Mouse (Mus musculus) kidney, postnatal 36 days (tissue): ENCODE measurements around the gene Rasal2.
A peak's percentile ranks its signal among the peaks of the same experiment; 100 is the strongest.

Experiments
- DNase-seq, 2 experiments: peaks; one replicate each; pipeline ENCODE4 v3.0.0; 2021 to 2022; ENCODE audit warnings: mixed read lengths in 2 of 2

The Rasal2 gene

DNA sequence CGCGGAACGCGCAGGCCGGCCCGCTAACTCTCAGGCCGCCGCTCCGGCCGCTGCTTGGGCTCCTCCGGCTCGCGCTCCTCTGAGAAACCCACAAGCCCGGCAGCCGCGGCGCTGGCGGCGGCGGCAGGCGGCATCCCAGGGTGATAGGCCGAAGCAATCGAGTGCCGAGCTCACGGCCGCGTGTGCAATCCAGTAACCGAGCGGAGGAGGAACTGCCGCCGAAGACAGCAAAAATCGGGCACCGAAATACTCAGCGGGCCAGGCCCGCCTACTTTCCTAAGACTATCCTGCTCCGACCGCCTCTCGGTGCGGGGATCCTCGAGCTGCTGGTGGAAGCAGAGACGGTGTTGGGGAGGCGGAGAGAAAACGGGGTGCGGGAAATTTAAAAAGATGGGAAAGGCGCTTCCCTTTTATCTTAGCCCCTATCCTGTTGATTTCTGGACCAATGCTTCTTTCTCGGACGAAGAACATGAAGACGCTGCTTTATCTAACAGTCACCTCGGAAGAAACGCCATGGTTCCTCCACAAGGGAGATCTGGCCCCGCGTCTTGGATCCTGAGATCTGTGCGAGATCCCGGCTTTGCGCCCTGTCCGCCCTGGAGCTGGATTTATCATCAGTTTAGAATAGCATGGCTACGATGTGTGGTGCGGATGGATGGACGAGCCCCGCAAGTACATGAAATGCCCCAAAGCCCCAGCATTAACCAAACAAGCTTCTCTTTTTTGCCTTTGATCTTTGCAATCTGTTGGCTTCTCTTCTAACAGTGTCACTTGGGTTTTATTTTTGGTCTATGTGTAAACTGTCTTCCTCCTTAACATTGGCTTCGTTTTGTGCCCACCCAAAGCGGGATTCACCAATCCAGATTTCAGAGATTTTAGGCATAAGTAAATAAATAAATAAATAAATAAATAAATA, at the start of gene Rasal2:
TSS of gene Rasal2 (minus strand) at position 142 of the 916 bp plus-strand sequence.
- DNase-seq, result peak; percentile 98 to 99

DNA sequence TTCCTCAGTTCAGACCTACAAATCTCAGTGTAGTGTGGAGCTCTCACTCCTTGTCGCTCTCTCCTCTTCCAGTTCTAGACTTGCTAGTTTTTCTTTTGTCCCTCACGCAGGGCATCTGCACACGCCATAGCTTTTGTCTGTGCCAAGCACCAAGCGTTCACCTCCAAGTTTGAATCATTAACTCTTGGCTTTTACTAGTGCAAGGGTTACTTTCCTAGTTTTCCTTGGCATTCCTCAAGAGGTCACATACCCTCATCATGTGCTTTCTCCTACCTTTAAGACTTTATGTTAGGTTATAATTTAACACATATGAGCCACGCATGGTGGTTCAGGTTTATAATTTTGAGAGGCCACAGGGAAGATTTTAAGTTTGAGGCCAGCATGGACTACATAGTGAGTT, 48.9 kb upstream of the Rasal2 start:
- peak; percentile 45 to 70 for DNase-seq

DNA sequence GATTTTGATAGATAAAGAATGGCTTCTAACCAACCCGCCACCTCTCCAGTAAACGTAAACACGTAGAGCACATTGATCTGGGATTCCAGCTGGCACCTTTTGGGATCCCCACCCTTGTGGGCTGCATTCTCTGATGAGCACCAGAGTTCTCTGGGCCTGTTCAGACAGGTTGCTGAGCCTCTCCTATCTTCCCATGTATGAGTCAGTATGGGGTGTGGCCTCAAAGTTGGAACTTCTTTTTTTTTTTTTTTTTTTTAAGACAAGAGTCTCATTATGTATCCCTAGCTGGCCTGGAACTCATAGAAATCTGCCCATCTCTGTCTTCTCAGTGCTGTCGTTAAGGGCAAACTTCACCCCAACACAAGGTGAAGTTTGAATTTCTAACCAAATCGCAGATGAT, 47.5 kb upstream of the Rasal2 start:
- no peak for DNase-seq

DNA sequence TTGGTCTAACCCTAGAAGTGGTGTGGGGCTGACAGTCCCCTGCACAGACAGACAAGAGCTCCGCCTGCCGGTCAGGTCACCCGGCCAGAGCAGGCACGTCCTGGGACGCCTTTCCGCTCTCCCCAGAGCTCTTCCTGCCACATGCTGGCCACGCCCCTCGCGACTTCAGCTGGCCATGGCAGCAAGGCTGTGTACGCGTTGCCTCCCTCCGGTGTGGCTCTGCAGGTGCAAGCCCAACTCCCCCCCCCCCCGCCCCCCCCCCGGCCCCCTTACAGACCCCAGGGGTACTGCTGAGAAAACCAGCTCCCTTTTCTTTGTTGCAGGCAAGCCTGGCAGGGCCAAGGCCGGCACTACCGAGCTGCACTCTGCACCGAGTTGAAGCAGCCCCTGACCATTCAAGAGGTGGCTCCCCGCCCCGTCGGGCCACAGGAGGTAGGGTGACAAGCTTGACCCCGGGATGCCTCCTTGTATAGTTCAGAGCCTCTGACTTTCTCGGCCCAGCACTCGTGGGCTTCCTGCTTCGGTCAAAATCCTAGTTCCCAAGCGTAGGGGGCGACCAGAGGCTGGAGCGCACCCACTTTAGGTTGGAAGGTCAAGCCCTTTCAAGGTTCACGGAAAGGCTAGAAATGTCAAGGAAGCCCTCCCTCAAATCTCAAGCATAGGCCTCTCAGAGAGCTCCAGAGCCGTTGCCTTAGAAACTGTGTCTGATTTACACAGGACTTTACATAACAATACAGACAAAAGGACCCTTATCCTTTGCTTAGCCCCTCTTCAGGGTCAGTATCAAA, 46.2 kb upstream of the Rasal2 start, which contains the start of gene Cryzl2:
TSS of gene Cryzl2 (plus strand) at position 157 of the 788 bp plus-strand sequence.
- peak; percentile 93 to 97 for DNase-seq

DNA sequence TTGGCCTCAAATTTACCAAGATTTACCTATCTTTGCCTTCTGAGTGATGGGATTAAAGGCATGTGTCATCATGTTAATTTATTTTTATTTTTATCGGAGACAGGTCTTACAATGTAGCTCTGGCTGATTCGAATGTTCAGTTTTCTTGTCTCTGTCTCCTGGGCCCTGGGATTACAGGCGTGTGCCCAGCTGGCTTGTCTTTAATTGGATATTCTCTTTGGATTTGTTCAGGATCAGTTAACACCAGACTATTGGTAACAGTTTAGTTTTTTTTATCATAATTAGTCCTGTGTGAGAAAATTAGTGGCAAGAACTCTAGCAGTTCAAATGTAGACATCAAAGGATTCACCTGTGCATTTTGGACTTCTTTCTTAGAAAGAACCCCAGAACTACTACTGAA, 45.4 kb upstream of the Rasal2 start:
- peak in 1 of 2 experiments; percentile 53 for DNase-seq

DNA sequence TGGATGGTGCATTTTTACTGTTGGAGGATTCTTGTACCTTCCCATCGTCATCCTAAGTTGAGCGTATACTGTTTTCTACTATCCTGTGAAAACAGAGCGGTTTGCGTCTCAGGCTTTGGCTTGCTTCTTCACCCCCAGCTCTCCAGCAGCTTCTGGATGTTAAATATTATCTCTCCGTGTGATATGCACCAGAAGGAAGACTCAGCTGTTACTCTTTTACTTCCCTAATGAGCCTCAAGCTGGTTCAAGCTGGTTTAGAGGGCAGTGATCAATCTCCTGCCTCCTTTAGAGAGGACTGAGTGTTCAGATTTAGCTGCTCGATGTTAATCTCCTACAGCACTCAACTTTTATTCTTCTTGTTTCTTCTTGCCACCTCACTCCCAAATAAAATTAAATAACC, 42.5 kb upstream of the Rasal2 start:
- peak; percentile 61 to 86 for DNase-seq

DNA sequence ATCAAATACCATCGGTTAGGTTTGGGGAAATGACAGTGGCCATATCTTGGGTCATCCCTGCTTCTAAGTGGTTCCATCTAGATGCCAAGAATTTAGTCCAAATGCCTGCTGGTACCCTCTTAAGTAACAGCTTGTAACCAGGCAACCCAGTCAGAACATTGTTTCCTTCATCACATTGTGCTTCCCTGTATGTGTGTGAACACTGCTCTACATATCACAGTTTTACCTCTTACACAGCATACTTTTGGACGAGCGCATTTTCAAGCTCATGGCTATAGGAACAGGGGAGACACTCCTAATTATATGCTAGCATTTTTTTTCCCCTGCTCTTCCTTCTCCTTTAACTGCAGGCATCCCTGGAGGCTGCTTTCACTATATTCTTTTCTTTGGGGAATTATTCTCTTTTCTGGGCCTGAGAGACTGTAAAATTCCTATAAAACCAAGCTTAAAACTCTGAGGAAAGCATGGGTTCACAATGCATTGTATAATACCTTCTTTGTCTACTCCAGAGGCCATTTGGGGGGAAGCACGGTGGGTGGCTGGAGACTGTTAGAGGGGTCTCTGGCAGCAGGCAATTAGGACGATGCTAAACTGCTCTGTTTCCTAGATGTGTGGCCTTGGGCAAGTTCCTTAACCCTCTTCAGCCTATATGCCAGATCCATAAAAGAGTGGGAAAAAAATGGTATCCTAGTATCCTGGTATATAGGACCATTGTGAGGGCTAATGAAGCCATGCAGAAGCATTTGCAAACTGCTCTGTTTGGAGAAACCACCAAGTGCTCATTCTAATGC, 40.6 kb upstream of the Rasal2 start:
- DNase-seq, result no peak

DNA sequence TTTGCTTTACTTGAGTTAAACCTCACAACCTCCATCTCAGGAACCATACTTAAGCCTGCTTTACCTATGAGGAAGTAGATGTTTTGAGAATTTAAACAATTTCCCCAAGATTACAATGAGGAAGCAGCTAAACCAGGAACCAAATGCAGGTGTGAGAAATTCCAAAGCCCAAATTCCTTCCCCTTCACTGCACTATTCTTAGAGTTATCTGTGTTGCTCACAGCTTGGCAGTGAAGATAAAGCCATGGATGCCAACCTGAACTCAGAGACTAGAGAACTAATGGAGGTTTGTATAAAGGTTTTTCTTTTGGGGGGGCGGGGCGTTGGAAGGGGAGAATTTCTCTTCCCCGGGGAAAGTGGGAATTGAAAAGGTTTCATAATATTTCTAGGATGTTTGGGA, 39.9 kb upstream of the Rasal2 start:
- DNase-seq, result no peak

DNA sequence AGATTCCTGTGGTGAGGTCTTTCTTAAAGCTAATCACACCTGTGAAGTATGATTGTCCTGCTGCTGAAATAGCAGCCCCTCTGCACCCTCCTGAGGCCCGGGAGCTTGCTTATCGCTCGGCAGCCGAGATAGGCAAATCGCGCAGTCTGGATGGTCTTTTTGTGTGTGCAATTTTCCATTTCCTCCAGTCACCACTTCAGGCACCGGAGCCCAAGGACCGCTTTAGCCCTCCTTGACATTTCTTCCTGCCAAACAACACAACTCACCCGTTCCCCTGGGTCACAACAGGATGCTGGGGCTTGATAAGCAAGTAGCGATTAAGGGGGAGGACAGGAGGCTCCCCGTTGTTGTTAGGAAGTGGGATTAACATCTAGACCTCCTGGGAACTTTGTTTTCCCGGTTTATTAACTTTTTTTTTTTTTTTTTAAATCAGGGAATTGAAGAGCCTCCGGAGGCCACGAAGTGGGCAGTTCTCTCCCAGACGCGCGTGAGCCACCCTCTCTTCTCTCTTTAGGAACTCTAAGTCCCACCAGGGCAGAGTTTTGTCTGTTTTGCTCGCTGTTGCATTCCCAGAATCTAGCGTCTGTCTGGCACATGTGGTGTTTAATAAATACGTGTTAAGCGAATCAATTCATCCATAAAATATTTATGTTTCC, 37.7 kb upstream of the Rasal2 start:
- DNase-seq, result peak; percentile 70 to 85

DNA sequence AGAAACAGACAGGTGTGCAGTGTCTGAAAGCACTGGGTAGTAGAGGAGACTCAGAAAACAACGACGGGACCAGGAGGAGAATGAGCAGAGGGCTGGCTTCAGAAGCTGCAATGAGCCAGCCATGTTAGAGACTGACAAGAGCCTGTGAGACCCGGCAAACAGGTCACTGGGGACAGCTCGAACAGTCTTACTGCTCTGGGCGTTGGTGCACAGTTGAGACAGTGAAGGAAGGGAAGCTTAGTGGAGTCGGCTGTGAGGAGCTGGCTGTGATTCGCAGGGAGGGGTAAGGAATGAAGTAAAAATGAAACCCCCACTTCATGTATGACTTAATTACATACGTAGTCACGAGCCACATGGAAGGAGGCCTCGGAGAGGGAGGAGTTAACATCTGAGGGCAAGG, 37.1 kb upstream of the Rasal2 start:
- peak in 1 of 2 experiments; percentile 38 for DNase-seq

DNA sequence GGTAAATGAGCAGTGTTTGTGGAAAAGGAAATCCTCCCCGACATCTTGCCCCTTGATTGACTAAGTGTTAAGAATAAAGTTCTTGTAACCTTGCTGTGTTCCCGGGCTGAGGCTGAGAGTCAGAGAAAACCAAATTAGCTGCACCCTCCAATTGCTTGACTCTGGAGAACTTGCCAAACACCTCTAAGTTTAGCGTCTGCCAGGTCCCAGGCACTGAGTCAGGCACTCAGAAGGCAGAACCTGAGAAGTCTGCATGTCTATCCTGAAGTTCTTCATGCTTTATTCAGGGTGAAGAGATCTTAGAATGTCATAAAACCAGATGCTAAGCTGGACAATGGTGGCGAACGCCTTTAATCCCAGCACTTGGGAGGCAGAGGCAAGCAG, 36.4 kb upstream of the Rasal2 start:
- DNase-seq, result peak in 1 of 2 experiments; percentile 66

DNA sequence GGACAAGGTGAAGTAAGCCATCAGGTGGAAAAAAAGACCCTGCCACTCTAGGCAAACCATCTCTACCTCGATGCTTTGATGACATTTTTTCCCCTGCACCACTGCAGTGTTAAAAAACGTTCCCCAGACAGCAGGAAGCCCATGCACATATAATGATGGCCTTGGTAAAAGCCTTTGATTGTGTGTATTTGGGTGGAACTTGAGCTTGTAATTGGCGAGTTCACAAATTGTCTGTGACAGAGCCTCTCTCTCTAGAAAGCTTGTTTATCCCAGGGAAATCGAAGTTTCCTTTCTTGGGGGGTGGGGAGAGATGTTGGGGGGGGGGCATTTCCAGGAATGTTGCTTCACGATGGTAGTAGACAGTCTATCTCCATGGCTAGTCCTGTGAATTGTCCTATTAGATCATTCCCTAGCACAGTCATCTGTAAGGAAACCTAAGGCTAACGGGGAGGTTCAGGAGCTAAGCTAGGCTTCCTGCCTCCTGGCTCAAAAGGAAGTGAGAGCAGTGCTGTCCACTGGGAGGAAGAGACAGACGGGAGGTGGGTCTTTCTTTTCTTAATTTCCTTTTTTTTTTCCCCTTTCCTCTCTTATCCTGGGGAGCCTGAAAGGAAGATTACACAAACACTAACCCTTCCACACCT, 35.9 kb upstream of the Rasal2 start:
- DNase-seq, result peak in 1 of 2 experiments; percentile 41

DNA sequence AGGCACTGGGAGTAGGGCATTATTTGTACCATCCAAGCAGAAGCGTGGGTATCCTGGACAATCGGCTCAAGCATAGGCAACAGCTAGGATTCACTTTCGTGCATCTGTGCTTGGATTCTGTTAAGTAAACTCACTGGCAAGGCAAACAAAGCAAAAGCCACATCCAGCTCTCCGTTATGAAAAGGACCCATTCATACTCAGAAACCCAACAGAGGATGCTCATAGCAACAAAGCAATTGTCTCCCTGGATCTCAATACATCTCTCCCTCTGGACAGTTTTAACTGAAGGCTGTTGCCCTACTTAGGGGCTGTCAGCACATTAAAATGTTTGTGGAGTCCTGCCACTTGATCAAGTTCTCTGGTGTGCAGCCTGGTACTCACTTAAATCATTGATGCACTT, 34.7 kb upstream of the Rasal2 start:
- DNase-seq, result no peak

DNA sequence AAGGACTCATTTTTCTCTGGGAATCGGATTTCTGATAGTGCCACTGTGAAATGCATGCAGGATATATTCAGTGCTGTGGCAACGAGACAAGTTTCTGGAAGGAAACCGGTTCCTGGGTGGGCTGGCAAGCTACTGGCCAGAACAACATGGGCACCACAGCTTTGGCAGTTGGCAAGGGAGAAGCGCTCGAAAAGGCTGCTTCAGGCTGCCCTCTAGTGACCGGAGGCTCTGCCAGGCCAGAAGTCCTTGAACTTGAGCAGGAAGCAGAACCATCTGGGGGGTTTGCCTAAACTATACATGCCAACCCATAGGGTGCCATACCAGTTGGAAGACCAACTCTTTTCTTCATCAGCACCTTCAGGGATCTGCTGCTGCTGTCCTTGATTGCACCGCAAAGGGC, 33.9 kb upstream of the Rasal2 start:
- DNase-seq, result peak; percentile 83 to 90

DNA sequence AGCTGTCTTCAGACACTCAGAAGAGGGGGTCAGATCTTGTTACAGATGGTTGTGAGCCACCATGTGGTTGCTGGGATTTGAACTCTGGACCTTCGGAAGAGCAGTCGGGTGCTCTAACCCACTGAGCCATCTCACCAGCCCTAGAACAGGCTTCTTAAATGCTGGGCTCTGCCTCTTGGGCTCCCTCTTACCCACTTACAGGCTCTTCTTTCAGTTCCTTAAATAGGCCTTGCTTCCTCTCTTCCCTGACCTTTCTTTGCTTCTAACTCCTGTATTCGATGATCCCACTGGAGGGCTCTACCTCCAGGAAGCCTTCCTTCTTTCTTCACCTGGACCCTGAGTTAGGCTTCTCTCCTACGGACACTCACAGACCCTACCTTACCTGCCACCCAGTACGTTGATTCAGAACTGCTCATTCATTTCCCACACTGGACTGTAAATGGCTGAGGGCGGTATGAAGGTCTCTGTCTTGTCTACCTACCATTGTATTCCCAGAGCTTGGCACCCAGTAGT, 33.1 kb upstream of the Rasal2 start:
- DNase-seq, result no peak

DNA sequence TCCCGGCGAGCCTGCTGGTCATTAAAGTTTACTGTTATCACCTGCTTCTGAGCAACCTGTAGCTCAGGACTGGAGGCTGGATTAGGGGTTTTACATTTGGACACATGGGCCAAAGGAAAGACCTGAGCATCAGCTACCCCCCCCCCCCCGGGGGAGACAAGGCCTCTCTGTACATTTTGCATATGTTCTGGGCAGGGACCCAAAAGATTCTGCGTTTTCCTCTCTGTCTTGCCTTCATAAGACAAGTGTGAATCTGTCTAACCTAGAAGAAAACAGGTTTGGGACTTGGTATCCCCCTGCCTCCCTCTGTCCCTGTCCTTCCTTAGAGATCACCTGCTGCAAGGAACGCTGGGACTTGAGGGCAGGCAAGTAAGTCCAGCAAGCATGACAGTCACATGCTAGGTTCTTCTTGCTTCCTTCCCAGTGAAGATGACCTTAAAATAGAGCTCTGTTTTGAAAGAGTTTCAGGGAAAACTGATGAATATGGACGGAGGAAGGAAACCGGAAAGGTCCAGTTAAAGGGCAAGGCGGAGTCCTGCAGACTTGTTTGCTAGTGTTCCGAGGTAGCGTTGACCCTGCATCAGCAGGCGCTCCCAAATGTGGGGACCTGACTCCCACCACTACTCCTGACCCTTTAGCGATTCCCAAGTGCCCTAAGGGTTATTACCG, 32.4 kb upstream of the Rasal2 start:
- peak; percentile 26 to 36 for DNase-seq

DNA sequence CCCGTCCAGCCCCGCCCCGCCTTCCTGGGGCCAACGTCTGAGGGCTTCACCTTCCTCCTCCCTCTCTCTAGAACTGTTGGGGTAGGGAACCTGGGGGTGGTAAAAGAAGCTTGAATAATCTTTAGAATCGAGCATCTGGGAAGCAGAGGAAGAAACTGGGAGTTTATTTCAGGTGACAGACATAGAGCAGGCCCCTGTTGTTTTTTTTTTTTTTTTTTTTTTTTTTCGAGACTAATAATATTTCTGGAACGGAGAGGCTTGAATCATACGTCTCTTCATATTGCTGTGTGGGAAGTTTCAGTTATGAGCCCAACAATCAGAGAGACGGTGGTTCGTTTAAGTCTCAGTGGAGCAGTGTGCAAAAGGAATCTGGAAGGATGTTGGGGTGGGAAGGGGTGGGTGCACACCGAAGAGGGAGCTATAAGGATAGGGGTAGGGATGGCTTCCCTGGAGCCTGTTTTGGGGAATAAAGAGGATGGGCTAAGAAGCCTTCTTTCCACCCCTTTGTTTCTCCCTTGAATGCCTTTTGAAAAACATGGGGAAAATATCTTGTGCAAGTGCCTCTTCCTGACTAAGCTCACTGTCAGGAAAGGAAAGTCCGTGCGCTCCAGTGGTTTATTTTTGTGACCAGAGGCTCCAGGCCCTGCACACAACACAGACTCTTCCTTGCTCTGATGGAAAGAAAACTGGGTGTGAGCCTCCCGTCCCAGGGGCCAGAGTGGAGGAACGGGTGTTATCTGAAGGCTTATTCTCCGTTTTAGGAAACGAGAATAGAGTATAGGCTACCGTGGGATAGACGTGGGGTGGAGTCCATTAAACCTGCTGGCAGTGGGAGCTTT, 31.5 kb upstream of the Rasal2 start:
- no peak for DNase-seq

DNA sequence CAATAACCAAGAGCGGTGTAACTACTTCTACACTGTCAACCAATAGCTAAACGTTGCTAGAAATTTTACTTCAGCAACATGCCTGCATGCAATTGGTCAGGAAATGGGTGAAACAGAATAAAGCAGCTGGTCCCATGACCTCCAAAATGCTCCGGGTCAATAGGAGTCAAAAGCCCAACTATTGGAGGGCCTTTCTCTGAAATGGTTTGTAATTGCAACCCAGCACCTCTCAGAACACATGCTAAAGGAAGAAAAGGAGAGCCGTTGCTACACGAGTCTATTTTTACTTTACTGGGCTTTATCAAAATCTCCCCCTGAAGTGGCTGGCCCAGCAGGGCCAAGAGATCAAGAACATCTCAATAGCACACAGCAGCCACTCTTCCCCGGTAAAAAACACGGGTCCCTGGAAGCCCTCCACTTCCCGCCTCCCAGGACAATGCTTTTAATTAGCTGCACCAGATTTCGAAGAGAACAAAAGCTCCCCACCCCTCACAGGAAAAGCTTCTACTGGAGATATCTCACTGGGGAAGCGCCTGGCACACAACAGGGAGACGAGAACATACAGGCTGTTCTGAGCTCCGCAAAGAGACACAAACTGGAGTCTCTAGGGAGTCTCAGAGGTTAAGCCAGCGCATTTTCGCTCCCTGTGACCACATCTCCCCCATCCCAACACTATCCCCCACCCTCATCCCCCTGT, 30.8 kb upstream of the Rasal2 start:
- peak; percentile 49 to 74 for DNase-seq

DNA sequence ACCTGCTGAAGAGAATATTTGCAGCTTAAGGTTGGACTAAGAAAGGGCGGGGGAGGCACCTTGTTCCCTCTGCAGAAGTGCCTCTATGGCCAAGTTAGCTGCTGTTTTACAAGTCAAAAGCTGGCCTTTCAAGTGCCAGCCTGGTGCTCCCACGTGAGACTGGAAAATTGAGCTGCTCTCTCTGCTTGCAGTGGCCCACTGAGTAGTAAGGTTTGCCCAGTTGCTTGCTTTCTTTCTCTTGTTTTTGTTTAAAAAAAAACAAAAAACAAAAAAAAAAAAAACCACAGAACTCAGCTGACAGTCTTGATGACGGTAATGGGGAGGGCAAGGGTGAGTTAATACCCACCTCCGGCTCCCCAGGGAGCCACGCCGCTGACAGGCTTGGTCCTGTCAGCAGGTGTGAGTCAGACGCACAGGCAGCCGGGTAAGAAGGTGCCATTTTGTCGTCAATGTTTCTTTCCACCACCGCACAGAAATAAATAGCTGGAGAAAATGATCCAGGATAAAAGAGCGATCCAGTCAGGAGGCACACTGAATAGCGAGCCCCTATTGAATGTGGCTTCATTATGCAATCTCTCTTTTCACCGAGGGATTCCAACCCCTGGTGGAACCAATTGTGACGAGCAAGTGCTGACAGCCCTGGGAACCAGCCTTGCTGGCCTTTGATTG, 27.7 kb upstream of the Rasal2 start:
- no peak for DNase-seq
